Mouse (Mus musculus) limb, embryonic 11.5 days (tissue): ENCODE measurements around the gene 0610010K14Rik. TPM values are rescaled to one million over a fixed set of nuclear protein-coding genes. Genes with fewer than 3 reads are reported as not detected.
A peak's percentile ranks its signal among the peaks of the same experiment; 100 is the strongest.

ENCODE experiments used
- ATAC-seq: fragments of 200-750 bp; cut with Nextera tagmentation; 2 replicates; pipeline ENCODE4 v1.8.0; 2017; ENCODE audit warnings: low read depth; ENCODE audit not compliant: insufficient number of reproducible peaks, low FRiP score, low TSS enrichment
- DNase-seq: peaks from one replicate; pipeline ENCODE4 v3.0.0-alpha.2; 2015; ENCODE audit warnings: low spot score
- H3K27ac ChIP-seq: fragments of 300-500 bp; sonication (generic); replicated peaks from 2 replicates; pipeline ENCODE4 v1.5.1; 2014; ENCODE audit warnings: low read depth, mild to moderate bottlenecking, low read length
- H3K27me3 ChIP-seq: fragments of 300-500 bp; sonication (generic); 2 replicates; pipeline ENCODE4 v1.6.1; 2014; ENCODE audit warnings: mild to moderate bottlenecking, low read length, mixed read lengths; ENCODE audit not compliant: control insufficient read depth, insufficient read depth
- H3K36me3 ChIP-seq: fragments of 300-500 bp; sonication (generic); 2 replicates; pipeline ENCODE4 v1.6.1; 2014; ENCODE audit warnings: mild to moderate bottlenecking, low read length, moderate library complexity, mixed read lengths; ENCODE audit not compliant: control insufficient read depth, insufficient read depth
- H3K4me1 ChIP-seq: fragments of 300-500 bp; sonication (generic); 2 replicates; pipeline ENCODE4 v1.6.1; 2014; ENCODE audit warnings: low read length, mixed read lengths; ENCODE audit not compliant: control insufficient read depth, insufficient read depth
- H3K4me2 ChIP-seq: fragments of 300-500 bp; sonication (generic); 2 replicates; pipeline ENCODE4 v1.6.1; 2014; ENCODE audit warnings: low read depth, mild to moderate bottlenecking, moderate library complexity; ENCODE audit not compliant: severe bottlenecking
- H3K4me3 ChIP-seq: fragments of 300-500 bp; sonication (generic); 2 replicates; pipeline ENCODE4 v1.5.1; 2014; ENCODE audit warnings: low read depth, low read length
- H3K9ac ChIP-seq: fragments of 300-500 bp; sonication (generic); 2 replicates; pipeline ENCODE4 v1.6.1; 2014; ENCODE audit warnings: mild to moderate bottlenecking, low read length
- H3K9me3 ChIP-seq: fragments of 300-500 bp; sonication (generic); 2 replicates; pipeline ENCODE4 v1.6.1; 2016; ENCODE audit warnings: low read length; ENCODE audit not compliant: control insufficient read depth
- WGBS: fragments of 180-500 bp; shearing (Covaris S2); extraction: QIAGEN DNeasy Blood & Tissue Kit; methylation state at CpG from one replicate; pipeline ENCODE4 v1.1.7; 2014; 5-methylcytosine and 5-hydroxymethylcytosine counted together
- polyA plus RNA-seq: library from polyadenylated mRNA; unstranded; fragments of >200 nt; fragmentation: Nextera tagmentation; extraction: Ambion mirVana; gene quantifications from 2 replicates; pipeline ENCODE4 v1.2.1, GENCODE M21; 2014

Gene 0610010K14Rik
- polyA plus RNA-seq, 1 experiment from 2014 or later, result 216 TPM

DNA sequence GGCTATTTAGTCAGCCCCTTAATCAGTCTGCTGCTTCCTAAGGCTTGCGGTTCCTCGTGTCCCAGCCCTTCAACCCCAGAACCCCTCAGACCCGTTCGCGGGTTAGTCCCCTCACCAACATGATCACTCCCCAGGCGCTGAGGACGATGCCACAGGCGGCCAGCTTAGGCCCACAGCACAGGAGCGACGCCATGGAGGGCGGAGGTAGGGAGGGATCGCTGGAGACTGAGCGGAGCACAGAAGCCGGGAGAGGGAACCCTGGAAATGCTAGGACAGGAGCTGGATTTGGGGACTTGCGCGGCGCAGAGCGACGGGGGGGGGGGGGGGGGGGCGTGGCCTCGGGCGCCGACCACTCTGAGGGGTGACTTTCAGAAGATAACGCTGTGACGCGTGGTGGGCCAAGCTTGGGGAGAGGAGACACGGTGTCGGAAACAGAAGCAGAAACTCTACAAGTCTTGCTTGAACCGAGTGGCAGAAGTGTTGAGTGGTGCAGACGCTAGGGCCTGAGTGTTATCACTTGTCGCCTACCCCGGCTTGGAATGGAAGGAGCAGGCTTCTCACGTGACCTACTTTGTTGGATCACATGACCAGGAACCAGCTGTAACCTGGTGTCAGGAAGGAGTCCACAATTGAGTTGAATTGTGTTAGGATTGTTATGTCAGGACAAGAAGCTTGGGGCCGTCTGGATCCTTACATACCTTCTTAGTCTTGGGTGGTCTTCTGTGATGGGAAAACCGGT is 2.0 kb upstream of the 0610010K14Rik start, which contains the start of the genes Gm21988 and Rnasek:
Gm21988 (minus strand) TSS at position 290 of the 739 bp plus-strand sequence.
Rnasek (minus strand) TSS at position 302 of the 739 bp plus-strand sequence.
- H3K4me1 ChIP-seq, result peaks cover 13% of the 10 kb centered on the region
- H3K27me3 ChIP-seq, result no peaks in the 10 kb centered on the region
- 0% methylated on average over 29 of the region's 35 CpGs for WGBS
- peak within 1 kb of the TSS; percentile 84 for H3K9ac ChIP-seq
- peak within 1 kb of the TSS; percentile 89 for H3K4me3 ChIP-seq
- DNase-seq (peak; percentile 88), ATAC-seq (peak; percentile 31; the same call in 1 of the 2 replicates)
- H3K36me3 ChIP-seq, result peaks cover 3% of the 10 kb centered on the region; the same call in 1 of the 2 replicates
- H3K4me2 ChIP-seq, result peak within 1 kb of the TSS; percentile 93
- peak within 1 kb of the TSS; percentile 75 for H3K27ac ChIP-seq
- H3K9me3 ChIP-seq, result no peaks in the 10 kb centered on the region

DNA sequence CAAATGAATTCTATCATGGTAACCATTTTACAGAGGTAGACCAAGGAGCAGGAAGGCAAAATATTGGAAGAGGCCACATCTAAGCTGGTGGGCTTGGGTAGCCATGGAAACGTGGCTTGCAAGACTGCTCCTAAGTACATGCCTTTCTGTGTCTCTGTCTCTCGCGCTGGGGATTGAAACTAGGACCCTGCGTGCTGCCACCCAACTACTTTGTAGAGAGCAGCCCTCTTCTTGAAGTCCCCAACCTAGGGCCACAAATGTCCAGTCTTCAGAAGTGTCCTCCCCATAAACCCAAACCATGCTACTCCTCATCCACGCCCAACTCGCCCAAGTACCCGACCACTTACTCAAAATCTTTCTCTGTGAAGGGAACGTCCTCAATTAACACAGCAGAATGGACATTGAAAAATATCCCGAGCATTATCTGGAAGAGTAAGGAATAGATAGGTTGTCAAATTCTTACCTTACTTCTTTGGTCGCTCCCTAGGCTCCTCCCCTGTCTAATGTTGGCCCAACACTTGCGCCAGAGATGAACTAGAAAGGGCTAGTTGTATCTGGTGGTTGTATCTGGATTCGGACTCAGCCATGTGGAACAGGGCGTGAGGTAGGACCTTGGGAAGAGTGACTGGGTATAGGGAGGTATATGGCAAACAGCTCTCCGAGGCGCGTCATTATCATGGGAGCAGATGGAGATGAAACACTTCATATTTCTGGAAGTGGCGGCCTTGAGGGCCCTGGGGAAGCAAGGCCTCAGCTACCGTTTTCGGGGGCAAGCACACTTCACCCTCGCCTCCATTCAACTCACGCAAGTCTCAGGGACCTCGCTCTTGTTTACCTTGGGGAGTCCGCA is 1.1 kb upstream of the 0610010K14Rik start:
- Histone ChIP-seq H3K36me3 (peaks cover 7% of the 10 kb centered on the region; the same call in 1 of the 2 replicates), H3K4me1 (peaks cover 13% of the 10 kb centered on the region), H3K27ac (0 out of 2 replicates have a peak overlapping the region, but pooled peaks have one; percentile 77), H3K4me3 (peak overlapping the region; percentile 89), H3K9me3 (no peaks in the 10 kb centered on the region), H3K27me3 (no peaks in the 10 kb centered on the region), H3K4me2 (peak overlapping the region; percentile 93), H3K9ac (peak overlapping the region; percentile 84)
- no peak for DNase-seq
- WGBS, result 13% methylated on average over 23 of the region's 23 CpGs
- ATAC-seq, result no peak

DNA sequence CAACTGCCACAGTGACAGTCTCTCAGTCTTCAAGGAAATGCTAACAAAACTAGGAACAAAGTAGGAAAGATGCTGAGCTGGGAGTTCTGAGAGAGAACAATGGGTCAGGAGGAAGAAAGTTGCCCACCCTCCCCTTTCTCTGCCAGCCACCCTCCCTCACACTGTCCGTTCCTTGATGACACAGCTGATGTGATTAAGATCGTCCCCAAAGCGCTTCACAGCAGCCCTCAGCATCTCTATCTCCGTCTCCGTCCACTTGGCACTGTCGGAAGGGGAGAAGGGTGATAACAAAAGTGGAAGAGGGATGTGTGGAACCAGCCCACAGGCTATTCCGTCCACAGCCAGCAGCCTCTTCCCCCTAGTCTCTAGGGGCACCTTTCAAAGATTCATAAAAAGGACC is 997 bp downstream of the 0610010K14Rik start:
- Histone ChIP-seq H3K4me1 (peaks cover 25% of the 10 kb centered on the region), H3K27ac (peak overlapping the region; percentile 84), H3K4me2 (peak overlapping the region; percentile 93), H3K9me3 (no peaks in the 10 kb centered on the region), H3K9ac (peak overlapping the region; percentile 84), H3K27me3 (no peaks in the 10 kb centered on the region), H3K4me3 (peak overlapping the region; percentile 89), H3K36me3 (peaks cover 7% of the 10 kb centered on the region; the same call in 1 of the 2 replicates)
- ATAC-seq (no peak), DNase-seq (no peak)
- 49% methylated on average over 7 of the region's 7 CpGs for WGBS

DNA sequence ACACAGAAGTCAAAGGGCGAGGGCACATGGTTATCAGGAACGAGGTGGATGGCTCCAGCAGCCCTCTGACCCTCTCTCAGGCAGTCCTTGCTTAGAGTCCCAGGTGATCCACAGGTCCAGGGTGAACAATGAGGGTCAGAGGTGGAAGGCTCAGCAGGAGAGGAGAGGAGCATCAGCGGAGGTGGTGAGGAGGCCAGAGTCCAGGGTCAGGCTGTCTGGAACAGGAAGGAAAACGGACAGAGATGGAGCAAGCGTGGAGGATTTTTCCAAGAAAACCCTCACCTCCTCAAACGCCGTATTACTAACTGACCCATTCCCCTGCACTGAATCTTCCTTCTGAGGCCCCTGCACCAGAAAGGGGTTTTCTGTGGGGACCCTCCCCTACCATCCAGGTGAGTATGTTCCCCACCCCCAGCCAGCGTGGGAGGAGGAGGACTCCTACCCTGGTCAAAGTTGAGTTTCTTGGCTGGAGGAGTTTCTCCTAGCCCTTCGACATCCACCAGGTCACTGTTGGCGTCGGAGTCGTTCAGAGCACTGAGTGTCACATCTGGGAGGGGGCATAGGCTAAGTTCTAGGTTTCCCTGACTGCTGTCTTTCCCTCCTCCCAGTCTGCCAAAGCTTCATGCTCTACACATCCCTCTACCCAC is 2.3 kb downstream of the 0610010K14Rik start:
- ATAC-seq, result no peak
- H3K27ac ChIP-seq, result no peak overlapping the region
- whole genome bisulfite sequencing, result 93% methylated on average over 12 of the region's 12 CpGs
- no peaks in the 10 kb centered on the region; the same call in 1 of the 2 replicates for H3K27me3 ChIP-seq
- DNase-seq, result no peak
- H3K9ac ChIP-seq, result no peak overlapping the region
- peaks cover 7% of the 10 kb centered on the region; the same call in 1 of the 2 replicates for H3K36me3 ChIP-seq
- H3K4me1 ChIP-seq, result peaks cover 25% of the 10 kb centered on the region
- H3K4me2 ChIP-seq, result no peak overlapping the region
- no peaks in the 10 kb centered on the region for H3K9me3 ChIP-seq
- H3K4me3 ChIP-seq, result no peak overlapping the region

DNA sequence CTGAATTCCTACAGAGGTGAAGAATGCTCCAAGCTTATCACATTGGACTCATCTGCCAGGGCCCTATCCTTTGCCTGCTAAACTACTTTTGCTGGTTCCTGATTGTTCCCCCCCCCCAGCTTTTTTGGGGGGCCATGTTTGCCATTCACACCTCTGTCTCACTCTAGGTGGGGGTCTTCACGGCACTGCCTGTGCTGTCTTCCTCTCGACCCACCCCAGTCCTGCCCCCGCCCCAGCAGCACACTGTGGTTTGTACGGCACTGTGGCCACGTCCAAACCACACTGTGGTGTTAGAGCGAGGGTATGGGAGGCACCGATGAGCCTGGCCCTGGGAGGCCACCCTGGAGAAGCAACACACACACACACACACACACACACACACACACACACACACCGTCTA is 3.2 kb downstream of the 0610010K14Rik start:
- Histone ChIP-seq H3K4me3 (no peak overlapping the region), H3K9ac (no peak overlapping the region), H3K36me3 (peaks cover 7% of the 10 kb centered on the region; the same call in 1 of the 2 replicates), H3K4me1 (peaks cover 26% of the 10 kb centered on the region), H3K27ac (no peak overlapping the region), H3K9me3 (no peaks in the 10 kb centered on the region), H3K4me2 (no peak overlapping the region), H3K27me3 (peaks cover 9% of the 10 kb centered on the region)
- ATAC-seq, result no peak
- DNase-seq, result no peak
- 92% methylated on average over 8 of the region's 8 CpGs for WGBS

DNA sequence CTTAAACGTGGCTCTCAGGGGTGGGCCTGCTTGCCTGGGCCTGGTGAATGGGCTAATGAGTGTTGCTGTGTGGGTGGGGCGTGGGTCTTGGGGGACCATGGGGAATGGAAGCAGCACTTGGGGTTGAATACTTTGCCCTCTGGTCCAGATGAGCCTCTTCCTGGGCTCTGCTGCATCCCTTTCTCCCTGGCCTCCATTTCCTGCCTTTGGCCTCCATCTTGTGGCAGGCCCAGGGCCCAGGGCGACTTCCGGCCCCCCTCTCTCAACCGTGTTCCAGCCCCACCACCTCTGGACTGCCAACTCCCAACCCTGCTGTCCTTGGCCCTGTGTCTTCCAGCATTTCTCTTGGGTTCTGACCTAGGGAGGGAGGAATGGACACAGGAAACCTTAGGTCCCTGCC is 3.7 kb downstream of the 0610010K14Rik start:
- Histone ChIP-seq H3K4me3 (no peak overlapping the region), H3K36me3 (peaks cover 7% of the 10 kb centered on the region; the same call in 1 of the 2 replicates), H3K4me2 (no peak overlapping the region), H3K9me3 (no peaks in the 10 kb centered on the region), H3K27ac (no peak overlapping the region), H3K4me1 (peaks cover 29% of the 10 kb centered on the region), H3K9ac (no peak overlapping the region), H3K27me3 (peaks cover 13% of the 10 kb centered on the region)
- no peak for DNase-seq
- WGBS, result 70% methylated on average over 5 of the region's 5 CpGs
- ATAC-seq, result no peak

DNA sequence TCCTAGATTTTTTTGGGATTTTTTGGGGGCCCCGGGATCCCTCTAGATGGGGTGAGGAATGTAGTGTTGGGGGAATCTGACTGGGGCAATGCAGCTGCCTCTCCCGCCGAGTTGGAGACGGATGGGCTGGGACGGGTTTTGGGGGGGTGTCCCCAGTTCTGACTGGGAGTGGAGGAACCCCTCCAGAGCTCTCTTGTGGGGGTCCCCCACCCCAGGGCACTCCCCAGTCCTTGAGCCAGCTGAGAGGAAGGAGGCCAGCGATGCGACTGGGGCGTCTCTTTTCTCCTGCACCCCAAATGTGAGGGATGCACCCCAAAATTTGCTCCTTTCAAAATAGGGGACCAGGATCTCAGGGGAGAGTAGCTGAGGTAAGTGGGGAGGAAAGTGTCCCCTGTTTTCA is 4.7 kb downstream of the 0610010K14Rik start:
- ATAC-seq, result no peak
- Histone ChIP-seq H3K27ac (no peak overlapping the region; the same call in 1 of the 2 replicates), H3K9ac (peak overlapping the region; percentile 67), H3K9me3 (no peaks in the 10 kb centered on the region), H3K36me3 (peaks cover 7% of the 10 kb centered on the region; the same call in 1 of the 2 replicates), H3K4me2 (peak overlapping the region; percentile 61), H3K27me3 (peaks cover 23% of the 10 kb centered on the region), H3K4me3 (peak overlapping the region; percentile 28; the same call in 1 of the 2 replicates), H3K4me1 (peaks cover 23% of the 10 kb centered on the region)
- no peak for DNase-seq
- WGBS, result 39% methylated on average over 8 of the region's 8 CpGs
